Mouse (Mus musculus): ENCODE data around the gene Htt. TPM values are rescaled to one million over a fixed set of nuclear protein-coding genes. Genes with fewer than 3 reads are reported as not detected.
A peak's percentile ranks its signal among the peaks of the same experiment; 100 is the strongest.

Htt gene
- polyA plus RNA-seq, 1 experiment from 2014 or later = 8.7 TPM

- ATAC-seq = no peak
- Histone ChIP-seq H3K27ac (no peak overlapping the region), H3K9me3 (no peaks in the 10 kb centered on the region), H3K27me3 (replicated peaks) (no peaks in the 10 kb centered on the region), H3K4me1 (replicated peaks) (no peaks in the 10 kb centered on the region), H3K9ac (no peak overlapping the region), H3K4me2 (replicated peaks) (no peak overlapping the region), H3K36me3 (peaks cover 25% of the 10 kb centered on the region), H3K4me3 (replicated peaks) (no peak overlapping the region)
- WGBS = 96% methylated on average over 6 of the region's 6 CpGs
Measured at GRCm38 (mm10) chr5:34899787-34900469, 138.4 kb downstream of the Htt start.

- no peak for ATAC-seq
- Histone ChIP-seq H3K9ac (no peak overlapping the region), H3K9me3 (no peaks in the 10 kb centered on the region), H3K4me3 (replicated peaks) (no peak overlapping the region), H3K27ac (no peak overlapping the region), H3K4me2 (replicated peaks) (no peak overlapping the region), H3K27me3 (replicated peaks) (no peaks in the 10 kb centered on the region), H3K4me1 (replicated peaks) (no peaks in the 10 kb centered on the region), H3K36me3 (peaks cover 38% of the 10 kb centered on the region)
Measured at GRCm38 (mm10) chr5:34902371-34902770, 140.8 kb downstream of the Htt start.

- Histone ChIP-seq H3K27ac (no peak overlapping the region), H3K4me1 (replicated peaks) (no peaks in the 10 kb centered on the region), H3K4me2 (replicated peaks) (no peak overlapping the region), H3K9me3 (no peaks in the 10 kb centered on the region), H3K27me3 (replicated peaks) (no peaks in the 10 kb centered on the region), H3K9ac (no peak overlapping the region), H3K4me3 (replicated peaks) (no peak overlapping the region), H3K36me3 (peaks cover 40% of the 10 kb centered on the region)
- ATAC-seq = peak; percentile 49; the same call in 1 of the 2 replicates
- 79% methylated on average over 5 of the region's 5 CpGs for WGBS
Measured at GRCm38 (mm10) chr5:34902811-34903385, 141.4 kb downstream of the Htt start.

GRCm38 (mm10) chr5:34904412-34904811 is 142.9 kb downstream of the Htt start:
- H3K9me3 ChIP-seq = no peaks in the 10 kb centered on the region
- no peak overlapping the region for H3K4me2 ChIP-seq (replicated peaks)
- no peaks in the 10 kb centered on the region for H3K4me1 ChIP-seq (replicated peaks)
- no peak overlapping the region for H3K27ac ChIP-seq
- peaks cover 42% of the 10 kb centered on the region for H3K36me3 ChIP-seq
- no peak overlapping the region for H3K4me3 ChIP-seq (replicated peaks)
- H3K27me3 ChIP-seq (replicated peaks) = no peaks in the 10 kb centered on the region
- no peak for ATAC-seq
- H3K9ac ChIP-seq = no peak overlapping the region

- WGBS = 87% methylated on average over 4 of the region's 4 CpGs
Measured at GRCm38 (mm10) chr5:34907230-34907629, 145.7 kb downstream of the Htt start.

GRCm38 (mm10) chr5:34907910-34908725 is 146.6 kb downstream of the Htt start, which contains the start of gene Msantd1:
Gene Msantd1, plus strand, starts transcription at chr5:34908012.
- Histone ChIP-seq H3K9ac (no peak within 1 kb of the TSS), H3K4me1 (replicated peaks) (no peaks in the 10 kb centered on the region), H3K9me3 (no peaks in the 10 kb centered on the region), H3K27me3 (replicated peaks) (no peaks in the 10 kb centered on the region), H3K4me3 (replicated peaks) (no peak within 1 kb of the TSS), H3K4me2 (replicated peaks) (no peak within 1 kb of the TSS), H3K36me3 (peaks cover 39% of the 10 kb centered on the region), H3K27ac (peak within 1 kb of the TSS; percentile 60; the same call in 1 of the 2 replicates)
- 79% methylated on average over 6 of the region's 6 CpGs for WGBS
- no peak for ATAC-seq

More at GRCm38 (mm10) chr5:34907230-34907629, 145.7 kb downstream of the Htt start:
- H3K27ac ChIP-seq = no peak overlapping the region
- no peaks in the 10 kb centered on the region for H3K9me3 ChIP-seq
- H3K4me3 ChIP-seq (replicated peaks) = no peak overlapping the region
- peaks cover 42% of the 10 kb centered on the region for H3K36me3 ChIP-seq
- ATAC-seq = no peak
- no peak overlapping the region for H3K9ac ChIP-seq
- no peak overlapping the region for H3K4me2 ChIP-seq (replicated peaks)
- no peaks in the 10 kb centered on the region for H3K4me1 ChIP-seq (replicated peaks)
- H3K27me3 ChIP-seq (replicated peaks) = no peaks in the 10 kb centered on the region

GRCm38 (mm10) chr5:34908726-34909633 is 147.4 kb downstream of the Htt start:
- Histone ChIP-seq H3K27me3 (replicated peaks) (no peaks in the 10 kb centered on the region), H3K27ac (peak overlapping the region; percentile 60; the same call in 1 of the 2 replicates), H3K9me3 (no peaks in the 10 kb centered on the region), H3K4me2 (replicated peaks) (no peak overlapping the region), H3K4me1 (replicated peaks) (no peaks in the 10 kb centered on the region), H3K36me3 (peaks cover 37% of the 10 kb centered on the region), H3K9ac (no peak overlapping the region), H3K4me3 (replicated peaks) (no peak overlapping the region)
- WGBS = 74% methylated on average over 9 of the region's 9 CpGs
- ATAC-seq = peak; percentile 68

GRCm38 (mm10) chr5:34909634-34910503 is 148.3 kb downstream of the Htt start:
- Histone ChIP-seq H3K27me3 (replicated peaks) (no peaks in the 10 kb centered on the region), H3K27ac (no peak overlapping the region), H3K9ac (no peak overlapping the region), H3K4me2 (replicated peaks) (no peak overlapping the region), H3K36me3 (peaks cover 28% of the 10 kb centered on the region), H3K4me3 (replicated peaks) (no peak overlapping the region), H3K9me3 (no peaks in the 10 kb centered on the region), H3K4me1 (replicated peaks) (no peaks in the 10 kb centered on the region)
- 89% methylated on average over 1 of the region's 1 CpGs for WGBS
- no peak for ATAC-seq

GRCm38 (mm10) chr5:34910504-34910815 is 148.9 kb downstream of the Htt start:
- Histone ChIP-seq H3K27me3 (replicated peaks) (no peaks in the 10 kb centered on the region), H3K4me3 (replicated peaks) (no peak overlapping the region), H3K9me3 (no peaks in the 10 kb centered on the region), H3K4me2 (replicated peaks) (no peak overlapping the region), H3K4me1 (replicated peaks) (no peaks in the 10 kb centered on the region), H3K27ac (no peak overlapping the region), H3K36me3 (peaks cover 22% of the 10 kb centered on the region), H3K9ac (no peak overlapping the region)
- no peak for ATAC-seq
- 82% methylated on average over 4 of the region's 4 CpGs for WGBS

- Histone ChIP-seq H3K4me2 (replicated peaks) (no peak overlapping the region), H3K9ac (no peak overlapping the region), H3K4me1 (replicated peaks) (no peaks in the 10 kb centered on the region), H3K36me3 (no peaks in the 10 kb centered on the region), H3K9me3 (no peaks in the 10 kb centered on the region), H3K4me3 (replicated peaks) (no peak overlapping the region), H3K27me3 (replicated peaks) (no peaks in the 10 kb centered on the region), H3K27ac (no peak overlapping the region)
- WGBS = 13% methylated on average over 1 of the region's 1 CpGs
- ATAC-seq = peak; percentile 77
Measured at GRCm38 (mm10) chr5:34915801-34916200, 154.3 kb downstream of the Htt start.

- no peaks in the 10 kb centered on the region for H3K27me3 ChIP-seq (replicated peaks)
- no peak for ATAC-seq
- H3K4me1 ChIP-seq (replicated peaks) = no peaks in the 10 kb centered on the region
- no peak overlapping the region for H3K4me2 ChIP-seq (replicated peaks)
- H3K36me3 ChIP-seq = no peaks in the 10 kb centered on the region
- H3K4me3 ChIP-seq (replicated peaks) = no peak overlapping the region
- H3K27ac ChIP-seq = no peak overlapping the region
- no peak overlapping the region for H3K9ac ChIP-seq
- WGBS = 64% methylated on average over 10 of the region's 10 CpGs
- H3K9me3 ChIP-seq = no peaks in the 10 kb centered on the region
Measured at GRCm38 (mm10) chr5:34917234-34917655, 155.7 kb downstream of the Htt start.

All from intestine, embryonic 15.5 days (tissue).